Mouse (Mus musculus) heart, adult 2 months (tissue): ENCODE data around the gene Dap.

Experiments used
- CTCF ChIP-seq: fragments of 200-600 bp; IDR thresholded peaks from 2 replicates; pipeline ENCODE4 v1.8.1; 2022; ENCODE audit warnings: antibody characterized with exemption, mild to moderate bottlenecking, moderate library complexity
- POLR2A ChIP-seq: fragments of 200-500 bp; IDR thresholded peaks from 2 replicates; pipeline ENCODE4 v1.6.1; 2011; ENCODE audit warnings: mild to moderate bottlenecking, low read depth, low read length, control low read depth; ENCODE audit not compliant: insufficient read depth

GRCm38 (mm10) chr15:31319046-31319445, 94.9 kb downstream of the Dap start:
- TF ChIP-seq CTCF (no peak), POLR2A (no peak)
